Mouse (Mus musculus) embryonic stem cell, embryonic (primary cell): ENCODE results near the gene Mettl27.

ENCODE experiments used
- CTCF ChIA-PET, 4 experiments: fragments of 300-600 bp in 2 of 4; fragments of 350-600 bp in 2 of 4; sonication (Branson Sonifier 250); formaldehyde crosslinking; loops; one replicate each; lab custom pipeline; 2022; ENCODE audit warnings: inconsistent platforms in 2 of 4; lab: Charles Lee
- POLR2A ChIA-PET, 4 experiments: fragments of 300-600 bp in 2 of 4; fragments of 350-600 bp in 2 of 4; sonication (Branson Sonifier 250); formaldehyde crosslinking; loops; one replicate each; lab custom pipeline; 2022; ENCODE audit warnings: antibody characterized with exemption in 4 of 4, inconsistent platforms in 1 of 4; lab: Charles Lee

The Mettl27 gene

GRCm38 (mm10) chr5:134932179-134932902 is at the start of gene Mettl27:
Gene Mettl27 (plus strand): TSS chr5:134932368.
- POLR2A ChIA-PET, result interaction anchor here (0.7 to 25.0 kb wide), 51 partner anchors 8 to 249 kb away, joined by 3 to 1092 read pairs (median 5); partner anchors contain the start of genes Cldn4 (in 4 of the 4), Abhd11 (in 3 of the 4), Cldn3 (in 3 of the 4) and Cldn13 (in 2 of the 4)
- CTCF ChIA-PET, result interaction anchor here (0.5 to 8.2 kb wide), 51 partner anchors 9 to 616 kb away, joined by 3 to 161 read pairs (median 4); partner anchors contain the start of genes Abhd11 (in 2 of the 4), Cldn3 (in 1 of the 4), Cldn4 (in 1 of the 4) and Tmem270 (in 1 of the 4)

- CTCF ChIA-PET, result no interaction called here
Measured at GRCm38 (mm10) chr5:134883077-134883476, 49.1 kb upstream of the Mettl27 start.

GRCm38 (mm10) chr5:134887447-134888335 is 44.5 kb upstream of the Mettl27 start:
- ChIA-PET POLR2A (interaction anchor here in 1 of 4 experiments (0.6 kb wide), 1 partner anchor 569 kb away, joined by 3 read pairs; no protein-coding TSS in a partner anchor), CTCF (interaction anchor here in 3 of 4 experiments (0.8 to 1.4 kb wide), 4 partner anchors 19 to 394 kb away, joined by 3 to 7 read pairs (median 5); no protein-coding TSS in a partner anchor)

More at GRCm38 (mm10) chr5:134883077-134883476, 49.1 kb upstream of the Mettl27 start:
- POLR2A ChIA-PET, result no interaction called here

GRCm38 (mm10) chr5:134888505-134888904 is 43.7 kb upstream of the Mettl27 start:
- ChIA-PET CTCF (interaction anchor here in 2 of 4 experiments (0.9 to 1.8 kb wide), 4 partner anchors 12 to 78 kb away, joined by 3 to 7 read pairs (median 4); no protein-coding TSS in a partner anchor), POLR2A (interaction anchor here in 2 of 4 experiments (0.6 to 1.3 kb wide), 3 partner anchors 140 to 562 kb away, joined by 3 to 9 read pairs (median 3); no protein-coding TSS in a partner anchor)

- ChIA-PET POLR2A (interaction anchor here in 1 of 4 experiments (0.7 kb wide), 1 partner anchor 56 kb away, joined by 4 read pairs; the partner anchor contains the start of gene Cldn4), CTCF (interaction anchor here in 2 of 4 experiments (0.5 to 0.6 kb wide), 3 partner anchors 125 to 797 kb away, joined by 3 to 4 read pairs (median 3); partner anchors contain the start of gene Tbl2 (in 1 of the 2))
Measured at GRCm38 (mm10) chr5:134890601-134891054, 41.5 kb upstream of the Mettl27 start.

GRCm38 (mm10) chr5:134891552-134891951 is 40.6 kb upstream of the Mettl27 start:
- ChIA-PET CTCF (interaction anchor here in 3 of 4 experiments (0.5 to 1.5 kb wide), 5 partner anchors 9 to 188 kb away, joined by 3 to 11 read pairs (median 4); no protein-coding TSS in a partner anchor), POLR2A (interaction anchor here in 2 of 4 experiments (0.6 to 1.0 kb wide), 3 partner anchors 9 to 150 kb away, joined by 3 read pairs; no protein-coding TSS in a partner anchor)

GRCm38 (mm10) chr5:134892717-134893116 is 39.5 kb upstream of the Mettl27 start:
- ChIA-PET CTCF (interaction anchor here (0.6 to 1.5 kb wide), 4 partner anchors 8 to 242 kb away, joined by 3 to 4 read pairs (median 3); no protein-coding TSS in a partner anchor), POLR2A (interaction anchor here in 2 of 4 experiments (0.6 to 1.4 kb wide), 2 partner anchors 17 to 53 kb away, joined by 3 to 4 read pairs; no protein-coding TSS in a partner anchor)

- POLR2A ChIA-PET, result interaction anchor here in 1 of 4 experiments (1.4 kb wide), 1 partner anchor 211 kb away, joined by 4 read pairs; no protein-coding TSS in a partner anchor
- CTCF ChIA-PET, result interaction anchor here in 2 of 4 experiments (1.5 to 1.6 kb wide), 2 partner anchors 12 kb away, joined by 6 read pairs; no protein-coding TSS in a partner anchor
Measured at GRCm38 (mm10) chr5:134895291-134895690, 36.9 kb upstream of the Mettl27 start.

- POLR2A ChIA-PET, result interaction anchor here in 1 of 4 experiments (1.0 kb wide), 1 partner anchor 12 kb away, joined by 3 read pairs; no protein-coding TSS in a partner anchor
- CTCF ChIA-PET, result interaction anchor here in 2 of 4 experiments (0.9 to 3.2 kb wide), 2 partner anchors 10 kb away, joined by 4 to 12 read pairs; partner anchors contain the start of gene Tmem270 (in 1 of the 2)
Measured at GRCm38 (mm10) chr5:134896965-134897364, 35.2 kb upstream of the Mettl27 start.

GRCm38 (mm10) chr5:134897596-134897995 is 34.6 kb upstream of the Mettl27 start:
- ChIA-PET POLR2A (interaction anchor here in 2 of 4 experiments (0.5 to 1.0 kb wide), 2 partner anchors 12 to 42 kb away, joined by 3 read pairs; no protein-coding TSS in a partner anchor), CTCF (interaction anchor here in 2 of 4 experiments (0.6 to 3.2 kb wide), 3 partner anchors 9 to 146 kb away, joined by 4 to 12 read pairs (median 5); partner anchors contain the start of gene Tmem270 (in 1 of the 2))

- POLR2A ChIA-PET, result interaction anchor here in 3 of 4 experiments (0.5 to 1.6 kb wide), 9 partner anchors 9 to 401 kb away, joined by 3 to 7 read pairs (median 3); partner anchors contain the start of genes Abhd11 (in 1 of the 3) and Cldn4 (in 1 of the 3)
- CTCF ChIA-PET, result interaction anchor here (0.5 to 2.0 kb wide), 57 partner anchors 8 to 814 kb away, joined by 3 to 12 read pairs (median 4); no protein-coding TSS in a partner anchor
Measured at GRCm38 (mm10) chr5:134901012-134901643, 31.0 kb upstream of the Mettl27 start.

- CTCF ChIA-PET, result interaction anchor here (0.6 to 2.0 kb wide), 37 partner anchors 13 to 412 kb away, joined by 3 to 12 read pairs (median 4); no protein-coding TSS in a partner anchor
- POLR2A ChIA-PET, result interaction anchor here in 3 of 4 experiments (0.6 to 1.6 kb wide), 6 partner anchors 44 to 402 kb away, joined by 3 to 7 read pairs (median 3); partner anchors contain the start of genes Abhd11 (in 1 of the 3) and Cldn4 (in 1 of the 3)
Measured at GRCm38 (mm10) chr5:134901644-134902027, 30.5 kb upstream of the Mettl27 start.

GRCm38 (mm10) chr5:134906633-134907032 is 25.5 kb upstream of the Mettl27 start, which contains the start of gene Tmem270:
Gene Tmem270 (minus strand): TSS chr5:134906733.
- POLR2A ChIA-PET, result interaction anchor here (0.8 to 1.7 kb wide), 44 partner anchors 10 to 228 kb away, joined by 3 to 34 read pairs (median 4); partner anchors contain the start of genes Abhd11 (in 3 of the 4), Cldn3 (in 2 of the 4), Cldn4 (in 2 of the 4) and Mettl27 (in 2 of the 4)
- CTCF ChIA-PET, result interaction anchor here (0.6 to 3.7 kb wide), 168 partner anchors 8 to 487 kb away, joined by 3 to 220 read pairs (median 5); partner anchors contain the start of genes Abhd11 (in 4 of the 4), Mettl27 (in 4 of the 4), Cldn13 (in 3 of the 4) and Cldn3 (in 3 of the 4)

GRCm38 (mm10) chr5:134907135-134907534 is 25.0 kb upstream of the Mettl27 start:
- POLR2A ChIA-PET, result interaction anchor here (0.5 to 1.7 kb wide), 59 partner anchors 8 to 404 kb away, joined by 3 to 34 read pairs (median 4); partner anchors contain the start of genes Abhd11 (in 3 of the 4), Cldn3 (in 2 of the 4), Cldn4 (in 2 of the 4) and Mettl27 (in 2 of the 4)
- CTCF ChIA-PET, result interaction anchor here (0.5 to 3.7 kb wide), 213 partner anchors 8 to 1188 kb away, joined by 3 to 220 read pairs (median 4); partner anchors contain the start of genes Abhd11 (in 4 of the 4), Cldn3 (in 4 of the 4), Mettl27 (in 4 of the 4) and Cldn13 (in 3 of the 4)

GRCm38 (mm10) chr5:134911901-134912300 is 20.3 kb upstream of the Mettl27 start:
- CTCF ChIA-PET, result interaction anchor here in 3 of 4 experiments (0.6 to 8.9 kb wide), 3 partner anchors 54 to 69 kb away, joined by 3 to 55 read pairs (median 7); no protein-coding TSS in a partner anchor
- POLR2A ChIA-PET, result interaction anchor here in 2 of 4 experiments (1.4 to 2.6 kb wide), 4 partner anchors 15 to 97 kb away, joined by 3 to 8 read pairs (median 6); partner anchors contain the start of genes Abhd11 (in 2 of the 2) and Cldn4 (in 1 of the 2)
